Mouse (Mus musculus) kidney, adult 9 months (tissue): ENCODE measurements around the gene Arid1b.
"Not testable (repeated sequence)": the region's sequence is repeated elsewhere in the genome, so short reads cannot be mapped to it uniquely, and the experiment has no call there.

Experiments used
- DNase-seq: peaks from one replicate; pipeline ENCODE4 v3.0.0; 2022

The Arid1b gene

DNA sequence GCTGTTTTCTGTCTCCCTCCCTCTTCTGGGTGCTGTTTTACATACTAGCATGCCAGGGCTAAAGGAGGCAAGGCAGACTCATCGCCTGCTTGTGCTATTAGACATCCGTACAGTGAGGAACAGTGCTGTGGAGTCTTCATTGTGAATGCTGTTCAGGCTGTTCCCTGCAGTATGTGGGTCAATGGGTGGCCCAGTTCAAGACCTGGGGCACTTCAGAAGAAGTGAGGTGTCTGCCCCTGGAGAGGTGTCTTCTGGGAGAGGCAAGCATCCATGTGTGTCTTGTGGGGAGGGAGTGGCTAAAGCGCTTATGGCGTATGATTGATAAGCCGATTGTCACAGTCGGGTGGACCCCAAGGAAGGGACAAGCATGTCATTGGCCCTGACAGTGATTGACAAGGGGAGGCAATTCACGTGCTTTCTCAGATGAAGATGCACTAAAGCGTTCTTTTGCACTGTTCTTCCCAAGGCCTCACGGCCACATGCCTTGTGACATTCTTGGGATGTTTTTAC is 65.0 kb downstream of the Arid1b start:
- no peak for DNase-seq

DNA sequence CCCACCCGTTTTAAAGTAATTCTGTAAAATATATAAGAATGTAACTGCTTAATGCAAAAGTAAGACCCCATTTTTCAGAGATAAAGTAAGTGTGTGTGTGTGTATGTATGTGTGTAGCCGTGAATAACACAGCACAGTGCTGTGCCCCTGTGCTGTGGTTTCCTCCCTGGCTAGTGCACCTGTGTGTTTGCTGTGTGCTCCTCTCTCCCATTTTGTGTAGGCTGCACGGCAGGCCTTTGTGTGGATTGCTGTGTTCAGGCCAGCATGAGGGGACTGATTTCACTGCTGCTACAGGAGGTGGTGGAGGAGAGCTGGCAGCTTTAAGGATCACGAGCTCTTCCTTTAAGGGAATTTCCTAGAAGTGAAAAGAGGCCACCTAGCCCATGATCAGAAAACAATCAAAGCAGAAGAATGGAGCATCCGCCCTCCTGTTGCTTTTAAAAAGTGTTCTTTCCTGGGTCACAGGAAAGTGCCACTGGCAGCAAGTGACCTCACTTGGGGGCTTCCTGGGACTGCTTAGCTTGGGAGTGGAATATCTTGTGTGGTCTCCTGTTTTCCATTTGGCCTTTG is 66.5 kb downstream of the Arid1b start:
- DNase-seq: no peak

DNA sequence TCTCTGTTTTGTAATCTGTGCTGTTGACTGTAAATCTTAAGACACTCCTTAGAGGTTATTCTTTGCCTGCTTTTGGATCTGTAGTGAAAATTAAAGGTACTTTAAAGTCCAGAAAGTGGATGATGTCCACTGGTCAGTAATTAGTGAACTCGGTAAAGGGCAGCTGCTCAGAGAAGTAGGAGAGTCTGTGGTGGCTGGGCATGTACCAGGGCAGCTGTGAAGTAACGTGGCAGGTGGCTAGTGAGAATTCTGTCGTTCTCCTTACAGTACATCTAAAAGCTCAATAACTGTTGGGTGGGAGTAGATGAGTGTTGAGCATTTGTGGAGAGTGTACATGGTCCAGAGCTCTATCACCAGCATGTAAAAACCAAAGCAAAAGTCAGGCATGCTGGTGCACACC is 67.1 kb downstream of the Arid1b start:
- no peak for DNase-seq

DNA sequence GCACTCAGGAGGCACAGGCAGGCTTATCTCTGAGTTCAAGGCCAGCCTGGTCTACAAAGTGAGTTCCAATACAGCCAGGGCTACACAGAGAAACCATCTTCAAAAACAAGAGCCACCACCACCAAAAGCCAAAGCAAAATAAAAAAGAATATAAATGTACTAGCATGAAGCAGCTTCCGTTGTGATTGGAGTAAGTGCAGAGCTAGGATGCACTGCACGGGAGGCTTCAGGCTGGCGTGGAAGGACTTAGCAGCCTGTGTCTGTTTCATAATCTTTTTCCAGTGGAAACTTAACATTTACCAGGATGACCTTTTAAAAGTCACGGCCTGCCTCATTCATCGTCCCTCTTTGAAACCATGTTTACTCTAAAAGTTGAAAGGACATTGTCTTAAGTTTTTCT is 67.5 kb downstream of the Arid1b start:
- no peak for DNase-seq

DNA sequence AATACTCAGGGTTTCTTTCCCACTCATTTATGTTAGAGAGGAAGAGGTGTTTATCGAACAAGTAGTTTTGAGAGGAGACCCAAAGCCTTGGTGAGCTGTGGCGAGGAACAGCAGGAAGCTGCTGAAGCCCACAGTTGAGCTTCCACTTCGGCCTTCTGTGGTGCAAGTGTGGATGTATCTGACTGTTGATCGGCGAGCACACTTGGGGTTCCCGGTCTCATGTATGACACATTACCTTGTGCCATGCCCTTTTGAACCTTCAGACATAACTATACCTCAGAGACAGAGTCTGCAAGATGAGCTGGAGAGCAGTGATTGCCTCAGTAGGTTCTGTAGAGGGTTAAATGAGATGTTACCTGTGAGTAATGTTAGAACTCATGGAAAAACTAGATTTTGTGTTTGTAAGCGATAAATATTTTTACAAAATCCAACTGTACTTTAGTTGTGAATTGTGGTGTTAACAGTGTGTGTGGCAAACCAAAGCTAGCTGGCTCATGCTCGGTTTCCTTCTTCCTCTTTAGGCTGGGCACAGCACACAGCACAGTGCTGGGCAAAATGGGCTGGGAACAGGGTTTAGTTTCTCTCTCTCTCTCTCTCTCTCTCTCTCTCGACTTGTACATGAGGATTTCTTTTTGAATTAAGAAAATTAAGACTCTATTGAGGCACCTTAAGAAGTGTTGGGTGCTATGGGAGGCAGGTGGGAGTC is 69.5 kb downstream of the Arid1b start:
- no peak for DNase-seq

DNA sequence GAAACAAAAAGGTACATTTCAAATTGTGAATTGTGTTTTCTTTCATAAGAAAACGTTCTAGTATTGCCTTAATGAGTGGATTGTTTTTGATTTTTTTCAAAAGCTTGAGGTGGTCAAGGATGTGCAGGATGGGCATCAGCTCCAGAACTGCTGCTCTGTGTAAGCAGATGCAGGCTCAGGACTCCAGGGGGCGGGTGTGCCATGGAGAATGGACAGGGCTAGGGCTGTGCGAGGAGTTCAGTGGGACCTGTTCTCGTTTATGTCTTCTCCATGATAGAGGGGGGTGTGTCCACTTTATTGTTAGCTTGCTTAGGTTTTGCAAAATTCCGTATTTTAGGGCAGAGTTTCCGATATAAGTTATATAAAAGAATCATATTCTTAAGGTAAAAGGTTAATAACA is 70.6 kb downstream of the Arid1b start:
- DNase-seq: no peak

DNA sequence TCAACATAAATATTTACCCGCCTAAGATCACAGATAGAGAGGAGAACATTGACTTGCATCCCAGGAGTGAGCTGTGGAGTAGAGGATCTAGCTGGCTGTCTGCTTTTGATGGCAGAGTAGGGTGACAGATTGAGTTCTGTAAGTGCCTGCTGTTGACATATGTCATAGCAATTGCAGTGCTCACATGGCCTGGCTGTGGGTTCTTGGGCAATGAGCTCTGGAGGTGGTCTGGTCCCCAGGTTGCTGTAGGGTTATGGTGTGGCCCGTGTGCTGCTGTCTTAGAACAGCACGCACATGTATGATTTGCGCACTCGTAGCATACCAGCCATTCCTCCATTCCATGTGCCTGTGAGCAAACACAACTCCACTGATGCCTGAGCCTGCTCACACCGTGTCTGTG is 71.1 kb downstream of the Arid1b start:
- no peak for DNase-seq

DNA sequence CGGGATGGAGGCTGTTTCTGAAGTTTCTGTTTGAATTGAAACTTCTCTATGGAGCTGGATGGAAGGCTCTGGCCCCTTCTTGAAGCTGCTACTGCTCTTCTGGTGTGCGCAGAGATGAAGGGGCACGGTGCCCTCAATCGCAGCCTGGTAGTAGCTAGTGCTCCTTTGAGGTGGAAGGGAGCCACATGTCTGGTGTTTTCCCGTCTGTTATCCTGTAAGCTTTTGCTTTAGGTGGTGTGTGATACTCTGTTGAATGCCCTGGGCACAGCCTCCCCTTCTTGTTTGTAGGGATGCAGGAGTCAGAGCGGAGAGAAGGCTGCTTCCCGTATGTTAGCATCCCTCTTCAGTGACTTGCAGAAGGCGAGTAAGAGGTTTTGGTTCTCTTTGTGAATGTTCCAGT is 72.7 kb downstream of the Arid1b start:
- DNase-seq: no peak

DNA sequence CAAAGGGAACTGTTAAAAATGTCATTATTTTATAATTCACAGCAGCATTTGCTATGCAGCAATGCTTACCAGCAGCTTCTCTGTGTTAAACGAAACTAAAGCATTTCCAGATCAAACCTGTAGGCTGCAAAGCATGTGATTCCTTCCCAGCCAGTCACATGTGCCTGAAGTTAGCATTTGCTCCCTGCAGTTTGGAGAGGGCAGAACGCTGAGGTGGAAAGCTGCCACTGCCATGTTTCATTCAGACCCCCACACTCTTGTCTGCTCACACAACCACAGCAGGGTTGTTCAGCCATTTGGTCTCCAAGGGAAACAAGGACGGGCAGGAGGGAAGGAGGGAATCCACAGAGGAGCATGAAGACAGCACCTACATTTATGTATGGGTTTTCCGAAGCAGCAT is 73.1 kb downstream of the Arid1b start:
- DNase-seq: peak; percentile 38

DNA sequence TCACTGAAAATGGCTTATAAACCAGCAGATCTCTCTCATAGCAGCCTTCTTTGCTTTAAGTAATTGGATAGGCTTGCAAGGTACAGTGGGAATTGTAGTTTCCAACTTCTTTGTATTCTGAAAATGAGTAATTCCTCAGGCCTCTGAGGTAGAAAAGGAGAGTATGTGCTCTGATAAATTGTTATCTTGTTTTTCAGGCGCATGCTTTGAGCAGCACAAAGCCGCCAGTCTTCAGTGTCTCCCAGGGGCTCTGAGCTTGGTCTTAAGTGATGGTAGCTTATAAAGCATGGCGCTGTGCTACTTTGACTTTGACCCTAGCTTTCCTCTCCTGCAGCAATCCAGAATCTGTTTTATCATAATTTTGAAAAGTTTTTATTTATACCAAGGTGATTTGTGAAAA is 76.3 kb downstream of the Arid1b start:
- no peak for DNase-seq

DNA sequence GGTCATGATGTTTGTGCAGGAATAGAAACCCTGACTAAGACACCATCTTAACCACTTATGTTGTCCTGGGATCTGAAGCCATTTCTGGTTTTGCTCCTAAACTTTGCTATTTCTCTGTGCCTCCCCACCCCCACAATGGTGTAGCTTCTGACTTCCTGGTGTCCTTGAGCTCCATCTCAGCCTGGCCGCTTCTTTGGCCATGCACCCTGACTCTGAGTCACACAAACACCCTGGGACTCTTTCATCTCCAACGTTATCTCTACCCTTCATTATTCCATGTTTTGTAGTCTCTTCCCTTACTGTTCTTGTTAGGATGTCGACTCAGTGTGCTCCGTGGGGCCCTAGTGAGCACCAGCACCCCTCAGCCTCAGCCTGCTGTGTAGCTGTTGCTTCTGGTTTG is 78.4 kb downstream of the Arid1b start:
- no peak for DNase-seq

DNA sequence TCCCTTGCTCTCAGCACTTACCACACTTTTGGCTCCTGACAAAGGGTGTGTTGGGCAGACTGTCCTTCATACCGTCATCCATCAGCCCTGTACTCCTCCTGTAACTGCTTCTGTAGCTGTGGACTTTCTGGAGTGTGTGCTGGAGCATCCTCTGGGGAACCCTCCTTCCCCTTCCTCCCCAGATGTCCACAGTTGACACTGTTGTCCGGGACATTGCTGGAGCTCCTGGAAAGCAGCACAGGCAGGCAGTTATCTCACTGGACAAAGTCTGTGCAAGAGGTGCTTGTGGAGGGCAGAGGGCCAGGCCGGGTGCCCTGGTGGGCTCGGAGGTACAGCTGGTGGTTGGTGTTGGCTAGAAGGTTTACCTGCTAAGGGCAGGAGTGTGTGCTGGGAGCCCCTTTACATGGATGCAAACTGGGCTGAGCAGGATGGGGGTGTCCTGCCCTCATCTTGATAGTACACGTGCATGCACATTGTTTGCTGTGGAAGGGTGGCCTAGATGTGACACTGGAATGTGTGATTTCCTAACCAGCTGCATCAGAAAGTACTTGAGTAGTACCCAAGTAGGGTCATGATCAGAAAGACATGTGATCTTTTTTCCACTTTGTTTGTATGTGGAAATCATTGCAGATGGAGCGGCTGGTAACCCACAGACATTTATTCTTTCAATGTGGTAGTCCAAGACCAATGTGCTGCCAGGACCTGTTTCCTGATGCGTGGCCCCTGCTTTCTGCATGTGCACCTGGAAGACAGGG is 80.8 kb downstream of the Arid1b start:
- no peak for DNase-seq

DNA sequence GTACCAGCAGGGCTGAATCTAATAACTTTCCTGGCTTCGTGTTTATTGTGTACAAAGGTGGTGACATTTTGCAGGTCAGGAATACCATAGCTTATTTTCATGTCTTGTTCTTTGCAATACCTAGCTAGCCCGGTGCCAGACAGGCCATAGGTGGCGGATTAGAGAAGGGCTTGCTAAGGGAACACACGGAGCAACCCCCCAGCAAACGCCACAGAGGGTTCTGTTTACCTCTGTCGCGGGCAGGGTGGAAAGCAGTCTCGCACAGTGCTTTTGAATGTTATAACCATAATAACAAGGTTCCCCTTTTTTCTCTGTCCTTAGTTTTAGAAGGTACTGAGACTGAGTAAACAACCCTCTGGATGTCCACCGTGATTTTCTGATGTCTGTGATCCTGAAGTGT is 83.9 kb downstream of the Arid1b start:
- DNase-seq: no peak

DNA sequence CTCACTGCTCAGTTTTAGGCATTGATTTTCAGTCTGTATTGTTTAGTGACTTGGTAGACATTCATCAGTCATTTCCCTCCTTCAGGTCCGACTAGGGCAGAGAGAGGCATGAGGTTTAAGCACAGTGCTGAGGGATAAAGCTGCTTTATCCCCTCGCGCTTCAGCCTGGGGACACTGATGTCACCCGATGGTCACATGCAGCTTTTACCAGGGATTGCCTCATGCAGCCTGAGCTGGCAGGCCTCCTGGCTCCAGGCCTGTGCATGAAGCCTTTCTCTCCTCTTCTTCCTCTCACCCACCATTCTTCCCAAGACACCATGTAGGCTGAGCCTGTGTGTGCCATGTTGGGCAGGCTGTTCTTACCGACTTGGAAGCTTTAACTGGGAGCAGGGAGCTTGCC is 84.4 kb downstream of the Arid1b start:
- DNase-seq: no peak

DNA sequence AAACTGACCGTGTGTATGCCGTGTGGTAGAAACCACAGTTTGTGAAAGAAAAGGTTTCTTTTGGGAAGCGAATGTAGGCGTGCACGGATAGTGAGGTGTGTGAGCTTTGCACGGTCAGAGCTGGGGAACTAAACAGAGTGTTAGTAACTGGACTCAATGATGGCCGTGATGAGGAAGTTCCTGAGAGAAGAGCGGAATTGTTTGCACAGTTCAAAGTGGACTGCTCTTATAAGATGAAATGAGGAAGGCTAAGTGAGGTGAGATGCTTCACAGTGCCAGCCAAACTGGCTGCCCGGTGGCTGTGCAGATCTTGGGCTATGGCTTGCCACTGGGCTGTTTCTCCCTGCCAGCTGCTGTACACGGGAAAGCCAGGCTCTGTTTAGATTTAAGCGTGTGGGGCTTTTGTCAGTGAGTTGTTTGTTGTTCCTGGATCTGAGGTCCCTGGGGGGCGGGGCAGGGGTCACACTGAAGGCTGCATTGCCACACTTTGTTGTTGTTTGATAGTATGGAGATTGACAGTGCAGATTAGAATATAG is 86.8 kb downstream of the Arid1b start:
- no peak for DNase-seq

DNA sequence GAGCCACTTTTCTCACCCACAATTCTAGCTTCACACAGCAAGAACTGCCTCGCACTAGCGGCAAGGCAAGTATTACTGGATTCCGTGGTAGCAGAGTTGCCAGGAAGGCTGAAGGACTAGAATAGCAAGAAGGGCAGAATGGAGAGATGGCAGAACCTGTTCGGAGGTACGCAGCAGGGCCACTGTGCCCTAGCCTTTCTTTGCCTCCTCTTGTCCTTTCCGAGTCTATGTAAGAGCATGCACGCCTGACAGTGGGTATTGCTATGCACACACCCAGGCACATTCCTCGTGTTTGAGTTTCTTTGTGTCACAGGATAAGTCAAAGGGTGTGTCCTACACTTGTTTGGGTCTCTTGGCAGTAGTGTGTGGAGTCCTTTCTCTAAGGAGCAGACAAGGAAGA is 88.1 kb downstream of the Arid1b start:
- no peak for DNase-seq

DNA sequence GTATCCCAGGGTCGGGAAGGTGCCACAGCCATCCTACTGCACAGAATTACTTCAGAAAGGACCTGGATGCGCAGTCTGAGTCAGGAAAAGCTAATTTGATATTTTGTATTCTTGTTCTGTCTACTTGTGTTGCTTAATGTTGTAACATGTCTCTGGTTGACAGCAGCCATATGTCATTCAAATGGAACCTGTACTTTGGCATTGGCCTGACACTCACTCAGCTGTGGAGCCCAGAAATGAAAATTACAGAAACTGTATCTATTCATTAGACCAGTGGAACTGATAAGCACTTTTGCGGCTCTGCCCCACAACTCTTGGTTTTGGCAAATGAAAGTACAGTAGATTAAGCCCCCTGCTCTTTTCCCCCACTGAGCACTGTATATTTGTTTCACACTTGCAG is 89.4 kb downstream of the Arid1b start:
- no peak for DNase-seq

DNA sequence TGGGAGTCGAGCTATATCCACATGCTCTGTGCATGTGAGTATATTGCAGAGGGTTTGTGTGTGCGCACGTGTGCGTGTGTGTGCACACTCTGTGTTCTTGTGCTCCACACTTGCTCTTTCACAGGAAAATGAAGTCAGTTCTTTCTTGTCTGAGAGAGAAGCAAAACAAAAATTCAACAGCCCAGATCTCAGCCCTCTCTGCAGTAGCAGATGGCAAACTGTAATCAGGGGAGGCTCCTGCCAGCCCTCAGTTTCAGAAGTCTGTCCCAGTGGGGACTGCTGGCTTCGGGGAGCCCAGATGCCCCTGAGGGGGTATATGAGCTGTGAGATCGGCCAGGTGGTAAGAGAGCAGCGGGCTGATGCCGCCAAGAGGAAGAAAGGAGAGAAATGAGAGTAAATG is 90.0 kb downstream of the Arid1b start:
- DNase-seq: no peak

DNA sequence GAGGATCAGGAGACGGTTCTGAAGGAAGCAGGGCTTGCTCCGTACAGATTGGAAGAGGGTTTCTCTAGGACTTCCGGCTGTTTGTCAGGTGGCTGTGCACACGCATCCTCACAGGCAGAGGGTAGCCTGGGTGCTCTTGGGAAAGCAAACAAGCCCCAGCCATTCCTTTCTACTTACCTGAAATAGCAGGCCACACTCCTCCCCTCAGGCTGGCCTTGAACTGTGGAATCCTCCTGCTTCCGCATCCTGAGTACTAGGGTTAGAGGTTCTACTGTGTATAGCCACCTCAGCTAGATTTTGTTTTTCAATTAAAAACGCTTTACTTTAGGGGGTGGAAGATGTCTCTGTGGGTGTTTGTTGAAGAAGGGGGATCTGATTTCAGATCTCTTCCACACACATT is 90.9 kb downstream of the Arid1b start:
- no peak for DNase-seq

DNA sequence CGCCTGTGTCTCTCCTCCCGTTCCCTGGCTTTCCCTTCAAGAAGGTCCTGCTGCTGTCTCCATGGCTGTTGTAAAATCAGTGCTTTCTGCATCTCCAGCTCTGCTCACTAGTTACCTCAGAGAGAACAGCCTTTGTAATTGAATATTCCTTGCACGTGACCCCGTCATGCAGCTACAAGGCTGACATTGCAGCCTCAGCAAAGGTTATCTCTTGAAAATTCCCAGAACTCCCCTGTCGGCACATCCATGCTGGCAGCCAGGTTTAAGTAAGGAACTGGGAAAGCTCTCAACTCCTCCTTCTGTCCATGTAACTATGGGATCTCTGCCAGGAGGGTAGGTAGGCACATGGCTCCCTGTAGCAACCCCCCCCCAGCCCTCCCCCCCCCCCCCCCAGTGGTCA is 91.8 kb downstream of the Arid1b start:
- DNase-seq: peak; percentile 38

DNA sequence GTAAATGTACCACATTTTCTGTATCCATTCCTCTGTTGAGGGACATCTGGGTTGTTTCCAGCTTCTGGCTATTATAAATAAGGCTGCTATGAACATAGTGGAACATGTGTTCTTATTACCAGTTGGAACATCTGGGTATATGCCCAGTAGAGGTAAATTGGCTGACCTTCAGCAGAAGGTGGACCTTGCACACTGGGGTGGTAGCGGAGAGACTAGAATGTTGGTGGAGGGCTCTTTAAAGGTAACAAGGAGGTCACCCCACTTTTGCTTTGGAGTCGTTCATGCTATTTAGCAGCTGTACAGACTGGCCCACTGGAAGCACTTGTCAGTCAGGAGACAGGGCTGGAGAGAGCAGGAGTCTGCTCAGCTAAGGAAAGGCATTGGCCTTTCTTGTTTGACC is 94.1 kb downstream of the Arid1b start:
- not testable (repeated sequence) for DNase-seq

DNA sequence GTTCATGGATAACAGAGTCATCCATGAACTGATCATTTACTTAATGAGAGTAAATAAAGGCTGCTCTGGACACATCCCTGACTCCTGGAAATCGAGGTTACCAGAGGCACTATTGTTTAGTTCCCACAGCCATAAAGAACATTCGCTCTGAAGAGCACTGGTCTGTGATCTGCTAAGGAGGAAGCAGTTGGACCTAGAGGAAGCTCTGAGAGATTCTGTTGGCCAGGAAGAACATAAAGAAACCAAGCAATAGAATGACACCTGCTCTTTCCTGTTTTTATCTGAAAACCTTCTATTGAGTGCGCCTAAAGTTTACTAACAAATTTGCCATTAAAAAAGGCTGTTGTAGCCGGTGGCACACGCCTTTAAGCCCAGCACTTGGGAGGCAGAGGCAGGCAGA is 94.7 kb downstream of the Arid1b start:
- no peak for DNase-seq

DNA sequence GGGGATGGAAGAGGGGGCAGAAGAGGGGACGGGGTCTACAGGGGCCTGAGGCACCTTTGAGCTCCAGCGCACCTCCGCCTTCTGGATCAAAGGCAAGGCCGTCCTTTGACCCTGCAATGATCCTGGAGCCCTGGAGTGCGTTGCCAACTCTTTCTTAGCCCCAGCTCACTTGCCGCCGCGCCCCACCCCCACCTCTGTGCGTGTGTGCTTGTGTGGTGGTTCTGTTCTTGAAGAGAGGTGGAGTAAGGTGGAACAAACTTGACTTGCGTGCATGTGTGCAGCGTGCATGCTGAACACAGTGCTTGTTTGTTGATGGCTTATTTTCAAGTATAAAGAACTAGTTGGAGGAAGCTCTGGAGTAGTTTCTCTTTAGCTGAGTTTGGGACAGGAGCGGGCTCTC is 95.4 kb downstream of the Arid1b start:
- peak; percentile 61 for DNase-seq

DNA sequence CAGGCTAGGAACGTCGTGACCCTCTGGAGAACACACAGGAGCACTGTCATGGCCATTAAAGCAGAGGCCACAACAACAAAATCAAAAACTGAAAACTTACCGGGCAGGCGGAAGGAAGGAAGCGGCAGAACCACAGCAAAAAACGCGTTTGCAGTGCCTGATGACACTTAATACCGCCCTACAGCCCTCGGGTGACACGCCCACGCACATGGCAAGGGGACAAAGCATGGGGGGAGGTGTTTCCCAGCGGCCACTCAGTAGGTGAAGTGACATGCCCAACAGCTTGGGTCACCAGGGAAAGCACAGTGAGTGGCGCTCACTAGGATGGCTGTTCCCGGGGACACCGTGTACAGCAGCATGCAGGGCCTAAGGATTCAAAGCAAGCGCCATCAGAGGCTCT is 97.4 kb downstream of the Arid1b start:
- DNase-seq: no peak
